Mouse (Mus musculus): Measurements from ENCODE around the gene Parg. TPM values are rescaled to one million over a fixed set of nuclear protein-coding genes. Genes with fewer than 3 reads are reported as not detected.

The Parg gene
- polyA plus RNA-seq, 3 experiments from 2014 or later = 17.0 to 20.9 (median 18.1) TPM

- no peak for ATAC-seq
These were observed 120.3 kb downstream of the Parg start, which contains the start of gene Ogdhl for GRCm38 (mm10) chr14:32321732-32322685. Gene Ogdhl, plus strand, starts transcription at chr14:32322019.

GRCm38 (mm10) chr14:32323221-32323620 lies 121.5 kb downstream of the Parg start:
- ATAC-seq = no peak

- no peak for ATAC-seq
These were observed 125.6 kb downstream of the Parg start for GRCm38 (mm10) chr14:32327366-32327765.

GRCm38 (mm10) chr14:32332515-32333445 lies 131.0 kb downstream of the Parg start:
- no peak for ATAC-seq

GRCm38 (mm10) chr14:32336021-32336420 lies 134.3 kb downstream of the Parg start:
- no peak for ATAC-seq

- no peak for ATAC-seq
These were observed 134.8 kb downstream of the Parg start for GRCm38 (mm10) chr14:32336547-32336946.

- ATAC-seq = no peak
These were observed 140.1 kb downstream of the Parg start for GRCm38 (mm10) chr14:32341823-32342222.

- no peak for ATAC-seq
These were observed 142.4 kb downstream of the Parg start for GRCm38 (mm10) chr14:32344176-32344575.

GRCm38 (mm10) chr14:32344694-32345093 lies 142.9 kb downstream of the Parg start:
- ATAC-seq = no peak

Other genes starting within 250 kb of the Parg start
- not detected for gene Galnt15, start 173.0 kb upstream of the Parg start, polyA plus RNA-seq (2017; shearing (Covaris generic))
- 10 to 100 TPM; 10.3 to 29.2 (median 28.4) TPM for gene Oxnad1, start 116.6 kb upstream of the Parg start, polyA plus RNA-seq (2017; shearing (Covaris generic))
- gene Dph3, start 116.2 kb upstream of the Parg start, polyA plus RNA-seq (2017; shearing (Covaris generic)) = 10 to 100 TPM; 56.1 to 84.9 (median 71.0) TPM
- not detected for gene Msmb, start 59.9 kb upstream of the Parg start, polyA plus RNA-seq (2017; shearing (Covaris generic))
- 10 to 100 TPM; 76.2 to 87.7 (median 78.3) TPM for gene Ncoa4, start 42.1 kb upstream of the Parg start, polyA plus RNA-seq (2017; shearing (Covaris generic))
- gene Timm23, start 51 bp upstream of the Parg start, polyA plus RNA-seq (2017; shearing (Covaris generic)) = 100 to 1,000 TPM; 143 to 224 (median 162) TPM
- gene Ogdhl, start 120.1 kb downstream of the Parg start, polyA plus RNA-seq (2017; shearing (Covaris generic)) = under 1 TPM in 2 of 3 experiments, not detected in 1; 0.09 to 0.13 TPM
- not detected for gene 1700024G13Rik, start 186.4 kb downstream of the Parg start, polyA plus RNA-seq (2017; shearing (Covaris generic))